Mouse (Mus musculus): ENCODE results near the gene Gm10320. TPM values are rescaled to one million over a fixed set of nuclear protein-coding genes. Genes with fewer than 3 reads are reported as not detected.

Gm10320 gene
- polyA plus RNA-seq, 1 experiment from 2014 or later, result 1.5 TPM

DNA sequence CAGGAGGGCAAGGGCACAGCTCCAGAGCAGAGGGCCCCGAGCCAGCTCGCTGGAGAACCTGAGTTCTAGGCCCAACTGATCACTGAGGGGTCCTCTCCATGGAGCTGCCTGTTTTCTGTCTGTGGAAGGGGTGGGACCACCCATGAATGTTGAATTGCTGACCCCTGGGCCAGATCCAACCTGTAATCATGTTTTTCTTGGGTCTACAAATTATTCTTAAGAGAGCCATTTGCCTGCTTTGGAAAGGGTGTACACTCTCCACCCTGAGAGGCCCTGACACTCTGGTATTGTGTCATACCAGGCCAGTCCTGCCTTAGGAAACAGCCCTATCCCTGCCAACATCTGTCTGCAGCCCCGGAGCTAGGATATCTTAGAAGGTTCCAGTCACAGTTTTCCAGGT, 5.6 kb downstream of the Gm10320 start:
- Histone ChIP-seq H3K9me3 (ENCODE audit: control insufficient read depth, low read length) (no peaks in the 10 kb centered on the region), H3K9ac (ENCODE audit: low read length) (no peak overlapping the region), H3K36me3 (ENCODE audit: control insufficient read depth, insufficient read depth, low read length) (no peaks in the 10 kb centered on the region), H3K27ac (replicated peaks) (no peak overlapping the region), H3K4me3 (ENCODE audit: low read depth, low read length) (no peak overlapping the region), H3K4me1 (replicated peaks; ENCODE audit: control insufficient read depth, insufficient read depth) (no peaks in the 10 kb centered on the region), H3K27me3 (ENCODE audit: control insufficient read depth, insufficient read depth, low read length) (no peaks in the 10 kb centered on the region), H3K4me2 (replicated peaks; ENCODE audit: low read depth) (no peak overlapping the region)
- ATAC-seq (ENCODE audit: low FRiP score, low TSS enrichment) (no peak), DNase-seq (ENCODE audit: low spot score) (no peak)
- TF ChIP-seq EP300 (optimal IDR thresholded peaks at IDR 0.05) (no peak), CTCF (IDR thresholded peaks at IDR 0.05; ENCODE audit: low read depth) (no peak)
- WGBS, result 68% methylated on average over 3 of the region's 3 CpGs

DNA sequence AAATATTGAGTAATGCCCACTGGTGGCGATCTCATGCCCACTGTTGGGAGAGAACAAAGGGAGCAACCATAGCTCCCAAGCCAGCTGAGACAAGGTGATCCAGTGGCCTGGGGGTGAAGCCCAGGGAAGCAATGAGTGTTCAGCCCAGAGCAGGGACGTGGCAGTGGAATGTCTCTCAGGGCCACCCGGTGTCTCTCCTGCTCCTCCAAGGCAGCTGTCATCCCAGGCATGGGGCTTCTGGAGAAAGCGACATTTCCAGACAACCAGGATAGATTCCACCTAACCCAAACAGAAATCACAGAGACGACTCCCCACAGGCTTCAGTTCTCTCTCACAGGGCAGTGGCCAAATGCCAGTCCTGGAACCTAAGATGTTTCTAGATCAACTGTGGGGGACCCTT, 6.4 kb downstream of the Gm10320 start:
- WGBS, result 76% methylated on average over 5 of the region's 5 CpGs
- no peak for ATAC-seq (ENCODE audit: low FRiP score, low TSS enrichment)
- no peaks in the 10 kb centered on the region for H3K9me3 ChIP-seq (ENCODE audit: control insufficient read depth, low read length)

DNA sequence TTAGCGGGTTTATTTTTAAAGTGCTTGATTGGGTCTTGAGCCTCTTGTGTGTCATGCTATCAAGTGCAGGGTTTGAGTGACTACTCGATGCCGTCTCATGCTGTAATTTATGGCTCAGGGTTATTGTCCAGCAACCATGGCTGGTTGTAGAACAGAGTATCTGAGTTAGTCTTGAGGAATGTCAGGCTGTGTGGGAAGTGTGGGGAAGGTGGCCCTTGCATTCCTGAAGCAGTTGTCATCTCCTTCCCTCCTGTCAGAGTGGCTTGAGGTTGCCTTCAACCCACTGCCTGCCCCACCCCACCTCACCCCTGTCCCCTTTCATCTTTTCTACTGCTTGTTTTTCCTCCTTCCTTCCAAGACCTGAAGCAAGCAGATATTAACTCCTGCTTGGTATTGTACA, 13.8 kb downstream of the Gm10320 start:
- H3K4me1 ChIP-seq (replicated peaks; ENCODE audit: control insufficient read depth, insufficient read depth), result no peaks in the 10 kb centered on the region
- H3K27me3 ChIP-seq (ENCODE audit: control insufficient read depth, insufficient read depth, low read length), result no peaks in the 10 kb centered on the region
- DNase-seq (ENCODE audit: low spot score) (no peak), ATAC-seq (ENCODE audit: low FRiP score, low TSS enrichment) (no peak)
- 60% methylated on average over 3 of the region's 3 CpGs for WGBS
- TF ChIP-seq EP300 (optimal IDR thresholded peaks at IDR 0.05) (no peak), CTCF (IDR thresholded peaks at IDR 0.05; ENCODE audit: low read depth) (no peak)
- H3K27ac ChIP-seq (replicated peaks), result no peak overlapping the region
- no peaks in the 10 kb centered on the region for H3K9me3 ChIP-seq (ENCODE audit: control insufficient read depth, low read length)
- no peak overlapping the region for H3K4me3 ChIP-seq (ENCODE audit: low read depth, low read length)
- no peak overlapping the region for H3K4me2 ChIP-seq (replicated peaks; ENCODE audit: low read depth)
- H3K9ac ChIP-seq (ENCODE audit: low read length), result no peak overlapping the region
- H3K36me3 ChIP-seq (ENCODE audit: control insufficient read depth, insufficient read depth, low read length), result no peaks in the 10 kb centered on the region

More for the DNA sequence above, 6.4 kb downstream of the Gm10320 start:
- Histone ChIP-seq H3K4me2 (replicated peaks; ENCODE audit: low read depth) (no peak overlapping the region), H3K4me1 (replicated peaks; ENCODE audit: control insufficient read depth, insufficient read depth) (no peaks in the 10 kb centered on the region), H3K4me3 (ENCODE audit: low read depth, low read length) (no peak overlapping the region), H3K27me3 (ENCODE audit: control insufficient read depth, insufficient read depth, low read length) (no peaks in the 10 kb centered on the region), H3K9ac (ENCODE audit: low read length) (no peak overlapping the region), H3K36me3 (ENCODE audit: control insufficient read depth, insufficient read depth, low read length) (no peaks in the 10 kb centered on the region), H3K27ac (replicated peaks) (no peak overlapping the region)
- no peak for TF ChIP-seq CTCF (IDR thresholded peaks at IDR 0.05; ENCODE audit: low read depth)
- no peak for DNase-seq (ENCODE audit: low spot score)

DNA sequence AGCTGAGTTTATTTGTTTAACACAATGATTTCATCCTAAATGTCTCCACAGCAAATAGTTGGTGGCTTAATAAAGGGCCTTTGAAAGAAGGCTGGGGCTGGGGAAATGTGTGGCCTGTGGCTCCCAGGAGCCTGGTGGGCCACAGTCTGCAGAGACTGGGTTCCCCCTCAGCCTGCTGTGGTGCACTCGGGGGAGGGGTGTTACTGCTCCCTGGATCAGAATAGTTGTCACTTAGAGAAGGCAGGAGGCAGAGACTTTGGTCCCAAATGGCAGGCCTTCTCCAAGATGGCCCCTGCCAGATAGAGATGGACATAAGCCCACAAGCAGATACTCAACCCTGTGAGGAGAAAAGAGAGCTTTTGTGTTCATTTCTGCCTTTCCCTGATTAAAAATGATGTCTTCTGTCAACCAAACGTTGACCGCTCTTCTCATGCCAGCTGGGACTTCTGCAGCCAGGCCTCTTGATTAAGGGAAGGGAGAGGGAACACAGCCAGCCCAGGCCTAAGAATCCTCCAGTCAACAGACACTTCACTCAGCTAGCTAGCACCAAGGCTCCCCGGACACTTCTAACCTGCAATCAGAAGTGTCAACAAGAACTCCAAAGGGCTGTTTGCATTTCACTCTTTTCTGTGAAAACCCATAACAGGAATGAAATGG, 14.8 kb downstream of the Gm10320 start:
- Histone ChIP-seq H3K9ac (ENCODE audit: low read length) (no peak overlapping the region), H3K9me3 (ENCODE audit: control insufficient read depth, low read length) (no peaks in the 10 kb centered on the region), H3K27me3 (ENCODE audit: control insufficient read depth, insufficient read depth, low read length) (no peaks in the 10 kb centered on the region), H3K36me3 (ENCODE audit: control insufficient read depth, insufficient read depth, low read length) (no peaks in the 10 kb centered on the region), H3K4me3 (ENCODE audit: low read depth, low read length) (no peak overlapping the region), H3K4me1 (replicated peaks; ENCODE audit: control insufficient read depth, insufficient read depth) (no peaks in the 10 kb centered on the region), H3K27ac (replicated peaks) (no peak overlapping the region), H3K4me2 (replicated peaks; ENCODE audit: low read depth) (no peak overlapping the region)
- WGBS, result 60% methylated on average over 4 of the region's 4 CpGs
- TF ChIP-seq EP300 (optimal IDR thresholded peaks at IDR 0.05) (no peak), CTCF (IDR thresholded peaks at IDR 0.05; ENCODE audit: low read depth) (no peak)
- no peak for DNase-seq (ENCODE audit: low spot score)
- no peak for ATAC-seq (ENCODE audit: low FRiP score, low TSS enrichment)

DNA sequence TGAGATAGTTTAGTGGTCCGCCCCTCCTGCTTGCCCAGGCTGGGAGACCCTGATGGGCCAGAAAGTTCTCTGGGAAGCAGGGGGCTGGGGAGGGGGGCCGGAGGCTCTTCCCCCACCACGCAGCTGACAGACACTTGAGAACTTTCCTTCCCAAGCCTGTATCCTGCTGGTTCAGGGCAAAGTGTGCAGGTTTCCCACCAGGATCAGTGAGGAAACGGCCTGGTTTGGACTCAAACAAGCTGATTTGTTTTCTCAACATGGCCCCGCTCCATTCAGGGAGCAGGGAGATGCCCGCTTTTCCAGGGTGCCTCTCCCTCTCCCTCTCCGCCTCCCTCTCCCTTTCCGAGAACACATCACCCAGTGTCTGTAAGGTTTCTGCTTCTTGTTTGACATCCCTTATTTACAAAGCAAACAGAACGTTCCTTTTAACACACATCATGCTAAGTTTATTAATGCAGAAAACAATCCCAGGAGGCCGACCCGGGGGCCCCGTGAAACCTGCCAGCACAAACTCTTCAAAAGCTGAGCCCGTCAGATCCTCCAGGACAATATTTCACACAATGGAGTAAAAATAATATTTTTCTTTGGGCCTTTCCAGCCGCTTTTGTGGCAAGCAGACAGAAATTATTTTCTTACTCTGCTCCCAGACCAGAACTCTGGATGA, 15.5 kb downstream of the Gm10320 start:
- no peaks in the 10 kb centered on the region for H3K4me1 ChIP-seq (replicated peaks; ENCODE audit: control insufficient read depth, insufficient read depth)
- H3K36me3 ChIP-seq (ENCODE audit: control insufficient read depth, insufficient read depth, low read length), result no peaks in the 10 kb centered on the region
- ATAC-seq (ENCODE audit: low FRiP score, low TSS enrichment) (no peak), DNase-seq (ENCODE audit: low spot score) (no peak)
- TF ChIP-seq EP300 (optimal IDR thresholded peaks at IDR 0.05) (no peak), CTCF (IDR thresholded peaks at IDR 0.05; ENCODE audit: low read depth) (no peak)
- H3K9ac ChIP-seq (ENCODE audit: low read length), result no peak overlapping the region
- H3K27ac ChIP-seq (replicated peaks), result no peak overlapping the region
- H3K4me2 ChIP-seq (replicated peaks; ENCODE audit: low read depth), result no peak overlapping the region
- no peak overlapping the region for H3K4me3 ChIP-seq (ENCODE audit: low read depth, low read length)
- no peaks in the 10 kb centered on the region for H3K9me3 ChIP-seq (ENCODE audit: control insufficient read depth, low read length)
- WGBS, result 21% methylated on average over 14 of the region's 14 CpGs
- no peaks in the 10 kb centered on the region for H3K27me3 ChIP-seq (ENCODE audit: control insufficient read depth, insufficient read depth, low read length)

DNA sequence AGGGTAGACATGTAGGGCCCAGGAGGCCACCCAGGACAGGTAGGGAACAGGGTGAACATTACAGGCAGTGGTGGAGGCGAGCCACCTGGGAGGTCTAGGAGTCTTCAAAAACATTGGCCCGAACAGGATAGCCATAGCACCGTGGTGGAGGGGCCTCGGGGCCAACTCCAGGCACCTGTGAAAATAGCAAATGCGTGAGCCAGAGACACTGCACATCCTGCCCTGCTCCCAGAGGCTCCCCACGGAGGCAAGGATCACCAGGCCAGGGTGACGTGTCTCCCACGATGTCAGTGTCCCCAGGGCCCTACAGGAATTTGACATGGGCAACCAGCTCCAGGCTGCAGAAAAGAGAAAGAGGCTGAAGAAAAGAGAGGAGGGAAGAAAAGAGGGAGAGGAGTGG, 16.1 kb downstream of the Gm10320 start:
- H3K27ac ChIP-seq (replicated peaks), result no peak overlapping the region
- TF ChIP-seq EP300 (optimal IDR thresholded peaks at IDR 0.05) (no peak), CTCF (IDR thresholded peaks at IDR 0.05; ENCODE audit: low read depth) (no peak)
- DNase-seq (ENCODE audit: low spot score), result no peak
- 61% methylated on average over 8 of the region's 8 CpGs for WGBS
- H3K4me3 ChIP-seq (ENCODE audit: low read depth, low read length), result no peak overlapping the region
- H3K9me3 ChIP-seq (ENCODE audit: control insufficient read depth, low read length), result no peaks in the 10 kb centered on the region
- ATAC-seq (ENCODE audit: low FRiP score, low TSS enrichment), result no peak
- H3K27me3 ChIP-seq (ENCODE audit: control insufficient read depth, insufficient read depth, low read length), result no peaks in the 10 kb centered on the region
- H3K36me3 ChIP-seq (ENCODE audit: control insufficient read depth, insufficient read depth, low read length), result no peaks in the 10 kb centered on the region
- H3K4me2 ChIP-seq (replicated peaks; ENCODE audit: low read depth), result no peak overlapping the region
- H3K4me1 ChIP-seq (replicated peaks; ENCODE audit: control insufficient read depth, insufficient read depth), result no peaks in the 10 kb centered on the region
- H3K9ac ChIP-seq (ENCODE audit: low read length), result no peak overlapping the region
